Mouse (Mus musculus) bone marrow macrophage, adult 2 months (primary cell): ENCODE measurements around the gene Ralgds.

Source experiments
- CTCF ChIP-seq: IDR thresholded peaks from 2 replicates; pipeline ENCODE4 v1.5.1; 2012; ENCODE audit warnings: low read depth, mild to moderate bottlenecking, low read length, moderate library complexity
- POLR2A ChIP-seq: IDR thresholded peaks from 2 replicates; pipeline ENCODE4 v1.6.1; 2012; ENCODE audit warnings: mild to moderate bottlenecking, low read depth, low read length, borderline replicate concordance

- TF ChIP-seq CTCF (no peak), POLR2A (no peak)
Measured at GRCm38 (mm10) chr2:28483861-28484260, 29.1 kb upstream of the Ralgds start.
